Mouse (Mus musculus): Measurements from ENCODE around the gene Lmbrd1. TPM values are rescaled to one million over a fixed set of nuclear protein-coding genes. Genes with fewer than 3 reads are reported as not detected.

Lmbrd1 gene
- polyA plus RNA-seq, 1 experiment from 2014 or later: 45.6 TPM

DNA sequence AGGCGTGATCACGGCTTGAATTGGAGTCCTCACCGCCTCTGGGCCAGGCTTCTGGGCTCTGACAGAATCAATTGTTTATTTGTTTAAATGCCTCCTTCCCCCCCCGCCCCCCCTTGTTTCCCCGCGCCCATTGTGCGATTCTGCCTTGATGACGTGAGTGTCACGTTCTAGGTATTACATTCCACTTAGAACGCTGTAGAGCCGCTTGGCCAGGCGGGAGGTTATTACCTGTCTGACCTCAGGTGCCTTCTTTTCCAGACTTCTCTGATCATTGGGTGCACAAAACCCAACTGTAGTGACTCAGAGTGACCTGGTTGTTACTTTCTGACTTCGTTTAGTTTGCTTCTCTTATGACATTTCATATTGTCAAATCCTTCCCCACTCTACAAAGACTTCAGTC is 641 bp downstream of the Lmbrd1 start:
- peak overlapping the region; percentile 76 for H3K4me3 ChIP-seq (replicated peaks; ENCODE audit: low read depth, low read length)
- peaks cover 13% of the 10 kb centered on the region for H3K4me1 ChIP-seq (ENCODE audit: control insufficient read depth, insufficient read depth, low read length)
- DNase-seq (no peak), ATAC-seq (ENCODE audit: low FRiP score, low TSS enrichment) (peak; percentile 15)
- H3K27ac ChIP-seq (replicated peaks; ENCODE audit: low read depth, low read length): peak overlapping the region; percentile 87
- WGBS: 4% methylated on average over 13 of the region's 13 CpGs
- H3K36me3 ChIP-seq (ENCODE audit: control insufficient read depth, insufficient read depth, low read length): no peaks in the 10 kb centered on the region
- no peaks in the 10 kb centered on the region for H3K27me3 ChIP-seq (ENCODE audit: control insufficient read depth, insufficient read depth, low read length)
- H3K9me3 ChIP-seq (ENCODE audit: control insufficient read depth, low read length): 0 out of 2 replicates have a peak, but pooled peaks cover 2% of the 10 kb centered on the region
- H3K4me2 ChIP-seq (ENCODE audit: low read length): peak overlapping the region; percentile 71
- H3K9ac ChIP-seq (replicated peaks; ENCODE audit: low read length): peak overlapping the region; percentile 89

DNA sequence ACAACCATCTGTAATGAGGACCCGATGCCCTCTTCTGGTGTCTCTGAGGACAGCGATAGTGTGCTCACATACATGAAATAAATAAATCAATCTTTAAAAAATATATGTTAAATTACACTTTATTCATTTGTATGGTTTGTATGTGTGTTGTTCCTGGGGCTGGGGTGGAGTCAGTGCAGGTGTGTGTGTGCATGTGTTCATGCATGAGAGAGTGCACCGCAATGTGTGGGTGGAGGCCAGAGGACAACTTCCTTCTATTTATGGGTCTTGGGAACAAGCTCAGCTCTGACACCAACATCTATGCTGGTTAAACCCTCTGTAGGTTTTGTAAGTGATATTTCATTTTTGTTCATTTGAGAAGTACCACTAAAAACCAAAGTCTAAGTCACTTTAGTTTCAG is 2.6 kb downstream of the Lmbrd1 start:
- peaks cover 5% of the 10 kb centered on the region; the same call in 1 of the 2 replicates for H3K36me3 ChIP-seq (ENCODE audit: control insufficient read depth, insufficient read depth, low read length)
- 99% methylated on average over 3 of the region's 3 CpGs for WGBS
- H3K27ac ChIP-seq (replicated peaks; ENCODE audit: low read depth, low read length): no peak overlapping the region
- ATAC-seq (ENCODE audit: low FRiP score, low TSS enrichment) (no peak), DNase-seq (no peak)
- H3K27me3 ChIP-seq (ENCODE audit: control insufficient read depth, insufficient read depth, low read length): no peaks in the 10 kb centered on the region
- peaks cover 13% of the 10 kb centered on the region for H3K4me1 ChIP-seq (ENCODE audit: control insufficient read depth, insufficient read depth, low read length)
- H3K4me3 ChIP-seq (replicated peaks; ENCODE audit: low read depth, low read length): no peak overlapping the region
- no peak overlapping the region for H3K9ac ChIP-seq (replicated peaks; ENCODE audit: low read length)
- no peak overlapping the region for H3K4me2 ChIP-seq (ENCODE audit: low read length)
- H3K9me3 ChIP-seq (ENCODE audit: control insufficient read depth, low read length): 0 out of 2 replicates have a peak, but pooled peaks cover 2% of the 10 kb centered on the region

DNA sequence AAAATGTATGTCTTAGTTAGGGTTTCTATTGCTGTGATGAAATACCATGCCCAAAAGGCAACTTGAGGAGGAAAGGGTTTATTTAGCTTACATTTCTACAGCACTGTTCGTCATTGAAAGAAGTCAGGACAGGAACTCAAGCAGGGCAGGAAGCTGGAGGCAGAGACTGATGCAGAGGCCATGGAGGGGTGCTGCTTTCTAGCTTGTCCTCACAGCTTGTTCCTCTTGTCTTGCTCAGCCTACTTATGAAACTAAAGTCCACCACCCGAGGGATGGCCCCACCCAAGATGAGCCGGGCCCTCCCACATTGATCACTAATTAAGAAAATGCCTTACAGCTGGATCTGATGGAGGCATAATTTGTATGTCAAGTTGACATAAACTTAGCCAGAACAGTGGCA is 3.5 kb downstream of the Lmbrd1 start:
- Histone ChIP-seq H3K9me3 (ENCODE audit: control insufficient read depth, low read length) (0 out of 2 replicates have a peak, but pooled peaks cover 2% of the 10 kb centered on the region), H3K9ac (replicated peaks; ENCODE audit: low read length) (no peak overlapping the region), H3K4me2 (ENCODE audit: low read length) (no peak overlapping the region), H3K27me3 (ENCODE audit: control insufficient read depth, insufficient read depth, low read length) (no peaks in the 10 kb centered on the region), H3K4me1 (ENCODE audit: control insufficient read depth, insufficient read depth, low read length) (peaks cover 13% of the 10 kb centered on the region), H3K4me3 (replicated peaks; ENCODE audit: low read depth, low read length) (no peak overlapping the region), H3K27ac (replicated peaks; ENCODE audit: low read depth, low read length) (no peak overlapping the region), H3K36me3 (ENCODE audit: control insufficient read depth, insufficient read depth, low read length) (peaks cover 5% of the 10 kb centered on the region; the same call in 1 of the 2 replicates)
- 84% methylated on average over 3 of the region's 3 CpGs for WGBS
- DNase-seq: no peak
- no peak for ATAC-seq (ENCODE audit: low FRiP score, low TSS enrichment)

DNA sequence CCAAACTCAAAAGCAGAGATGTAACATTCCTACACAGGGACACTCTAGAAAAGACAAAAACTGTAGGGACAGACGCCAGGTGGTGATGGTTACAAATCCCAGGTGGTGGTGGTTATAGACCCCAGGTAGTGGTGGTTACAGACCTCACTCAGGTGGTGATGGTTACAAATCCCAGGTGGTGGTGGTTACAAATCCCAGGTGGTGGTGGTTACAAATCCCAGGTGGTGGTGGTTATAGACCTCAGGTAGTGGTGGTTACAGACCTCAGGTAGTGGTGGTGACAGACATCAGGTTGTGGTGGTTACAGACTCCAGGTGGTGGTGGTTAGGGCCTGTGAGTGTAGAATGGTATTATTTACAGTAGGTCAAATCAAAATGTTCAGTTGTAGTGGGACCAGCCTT is 5.5 kb downstream of the Lmbrd1 start:
- Histone ChIP-seq H3K27me3 (ENCODE audit: control insufficient read depth, insufficient read depth, low read length) (no peaks in the 10 kb centered on the region), H3K9ac (replicated peaks; ENCODE audit: low read length) (no peak overlapping the region), H3K4me3 (replicated peaks; ENCODE audit: low read depth, low read length) (no peak overlapping the region), H3K27ac (replicated peaks; ENCODE audit: low read depth, low read length) (no peak overlapping the region), H3K36me3 (ENCODE audit: control insufficient read depth, insufficient read depth, low read length) (peaks cover 5% of the 10 kb centered on the region; the same call in 1 of the 2 replicates), H3K4me2 (ENCODE audit: low read length) (no peak overlapping the region), H3K4me1 (ENCODE audit: control insufficient read depth, insufficient read depth, low read length) (peaks cover 13% of the 10 kb centered on the region), H3K9me3 (ENCODE audit: control insufficient read depth, low read length) (0 out of 2 replicates have a peak, but pooled peaks cover 2% of the 10 kb centered on the region)
- DNase-seq: no peak
- ATAC-seq (ENCODE audit: low FRiP score, low TSS enrichment): peak; percentile 97
- 90% methylated on average over 1 of the region's 1 CpGs for WGBS

DNA sequence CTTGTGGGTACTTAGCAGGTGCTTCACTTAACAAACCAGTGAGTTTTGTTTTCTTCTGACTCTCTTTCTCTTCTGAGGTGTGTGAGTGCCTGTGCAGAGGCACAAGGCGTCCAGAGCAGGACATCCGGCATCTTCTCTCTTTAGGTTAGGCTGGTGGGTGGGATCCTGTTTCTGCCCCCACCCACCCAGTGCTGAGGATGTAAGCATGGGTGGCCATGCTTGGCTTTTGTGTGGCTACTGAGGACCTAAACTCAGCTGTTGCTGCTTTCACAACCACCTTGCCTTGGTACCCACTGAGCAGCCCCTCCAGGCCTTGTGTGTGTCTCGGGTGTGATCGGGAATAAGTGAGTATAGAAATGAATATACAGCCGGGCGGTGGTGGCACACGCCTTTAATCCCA is 7.2 kb downstream of the Lmbrd1 start:
- H3K27ac ChIP-seq (replicated peaks; ENCODE audit: low read depth, low read length): no peak overlapping the region
- 0 out of 2 replicates have a peak, but pooled peaks cover 2% of the 10 kb centered on the region for H3K9me3 ChIP-seq (ENCODE audit: control insufficient read depth, low read length)
- 93% methylated on average over 7 of the region's 7 CpGs for WGBS
- no peaks in the 10 kb centered on the region for H3K4me1 ChIP-seq (ENCODE audit: control insufficient read depth, insufficient read depth, low read length)
- no peak overlapping the region for H3K4me2 ChIP-seq (ENCODE audit: low read length)
- peaks cover 5% of the 10 kb centered on the region; the same call in 1 of the 2 replicates for H3K36me3 ChIP-seq (ENCODE audit: control insufficient read depth, insufficient read depth, low read length)
- no peak overlapping the region for H3K4me3 ChIP-seq (replicated peaks; ENCODE audit: low read depth, low read length)
- no peak for ATAC-seq (ENCODE audit: low FRiP score, low TSS enrichment)
- no peaks in the 10 kb centered on the region for H3K27me3 ChIP-seq (ENCODE audit: control insufficient read depth, insufficient read depth, low read length)
- no peak for DNase-seq
- H3K9ac ChIP-seq (replicated peaks; ENCODE audit: low read length): no peak overlapping the region

DNA sequence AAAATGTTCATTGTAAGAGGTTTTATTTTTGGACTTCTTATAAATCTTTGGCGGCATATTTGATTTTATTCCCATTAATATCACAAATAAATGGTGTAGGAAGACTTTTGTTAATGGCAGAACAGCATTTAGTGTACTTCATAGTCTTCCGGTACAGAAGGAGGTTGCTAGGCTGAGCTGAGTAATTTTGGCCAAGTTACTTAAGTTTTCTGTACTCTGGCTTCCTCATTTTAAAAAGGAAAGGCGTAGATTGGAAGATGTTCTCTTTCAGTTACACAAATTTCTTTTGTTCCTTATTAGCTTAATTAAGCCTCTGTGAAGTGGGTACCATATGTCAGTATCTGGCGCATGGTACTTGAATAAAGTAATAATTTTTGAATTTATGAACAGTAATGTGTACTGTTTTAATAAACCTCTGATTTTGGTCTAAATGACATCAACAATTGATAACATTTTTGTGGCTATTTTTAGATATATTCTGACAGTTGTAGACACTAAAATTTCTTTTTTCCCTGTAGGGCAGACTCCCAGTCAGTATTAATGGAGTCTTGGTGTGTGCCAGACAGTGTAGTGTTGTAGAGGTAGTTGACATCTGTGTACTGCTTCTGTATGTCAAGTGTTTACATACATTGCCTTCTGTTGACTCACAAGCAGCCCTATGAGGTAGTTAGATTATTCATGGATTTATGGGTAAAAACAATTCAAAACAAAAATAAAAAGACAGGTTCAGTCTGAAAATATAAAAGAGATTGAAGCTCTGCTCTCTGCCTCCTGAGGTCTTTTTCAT is 8.0 kb downstream of the Lmbrd1 start:
- no peaks in the 10 kb centered on the region for H3K27me3 ChIP-seq (ENCODE audit: control insufficient read depth, insufficient read depth, low read length)
- H3K27ac ChIP-seq (replicated peaks; ENCODE audit: low read depth, low read length): no peak overlapping the region
- H3K9ac ChIP-seq (replicated peaks; ENCODE audit: low read length): no peak overlapping the region
- DNase-seq: no peak
- ATAC-seq (ENCODE audit: low FRiP score, low TSS enrichment): no peak
- no peaks in the 10 kb centered on the region for H3K4me1 ChIP-seq (ENCODE audit: control insufficient read depth, insufficient read depth, low read length)
- WGBS: 96% methylated on average over 4 of the region's 4 CpGs
- 0 out of 2 replicates have a peak, but pooled peaks cover 2% of the 10 kb centered on the region for H3K9me3 ChIP-seq (ENCODE audit: control insufficient read depth, low read length)
- H3K4me2 ChIP-seq (ENCODE audit: low read length): no peak overlapping the region
- H3K36me3 ChIP-seq (ENCODE audit: control insufficient read depth, insufficient read depth, low read length): peaks cover 5% of the 10 kb centered on the region; the same call in 1 of the 2 replicates
- no peak overlapping the region for H3K4me3 ChIP-seq (replicated peaks; ENCODE audit: low read depth, low read length)

DNA sequence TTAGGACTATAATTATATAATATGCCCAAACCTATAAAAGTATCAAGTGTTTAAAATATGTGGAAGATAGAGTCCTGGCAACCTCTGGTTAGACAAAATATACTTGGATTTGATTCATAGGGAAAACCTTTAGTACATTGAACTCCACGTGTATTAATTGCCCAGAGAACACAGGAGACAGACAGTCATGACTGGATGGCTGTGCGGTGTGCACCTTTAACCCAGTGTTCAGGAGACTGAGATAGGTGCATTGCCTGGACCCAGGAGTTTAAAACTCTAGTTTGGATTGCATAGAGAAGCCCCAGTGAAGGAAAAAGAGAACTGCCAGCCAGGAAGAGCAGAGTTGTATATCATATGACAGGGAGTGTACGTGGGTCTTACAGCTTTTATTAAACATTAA is 19.2 kb downstream of the Lmbrd1 start:
- Histone ChIP-seq H3K27me3 (ENCODE audit: control insufficient read depth, insufficient read depth, low read length) (no peaks in the 10 kb centered on the region), H3K27ac (replicated peaks; ENCODE audit: low read depth, low read length) (no peak overlapping the region), H3K36me3 (ENCODE audit: control insufficient read depth, insufficient read depth, low read length) (peaks cover 16% of the 10 kb centered on the region), H3K4me3 (replicated peaks; ENCODE audit: low read depth, low read length) (no peak overlapping the region), H3K9me3 (ENCODE audit: control insufficient read depth, low read length) (no peaks in the 10 kb centered on the region), H3K4me2 (ENCODE audit: low read length) (no peak overlapping the region), H3K9ac (replicated peaks; ENCODE audit: low read length) (no peak overlapping the region), H3K4me1 (ENCODE audit: control insufficient read depth, insufficient read depth, low read length) (no peaks in the 10 kb centered on the region)
- ATAC-seq (ENCODE audit: low FRiP score, low TSS enrichment) (no peak), DNase-seq (no peak)
- WGBS: 91% methylated on average over 3 of the region's 3 CpGs

DNA sequence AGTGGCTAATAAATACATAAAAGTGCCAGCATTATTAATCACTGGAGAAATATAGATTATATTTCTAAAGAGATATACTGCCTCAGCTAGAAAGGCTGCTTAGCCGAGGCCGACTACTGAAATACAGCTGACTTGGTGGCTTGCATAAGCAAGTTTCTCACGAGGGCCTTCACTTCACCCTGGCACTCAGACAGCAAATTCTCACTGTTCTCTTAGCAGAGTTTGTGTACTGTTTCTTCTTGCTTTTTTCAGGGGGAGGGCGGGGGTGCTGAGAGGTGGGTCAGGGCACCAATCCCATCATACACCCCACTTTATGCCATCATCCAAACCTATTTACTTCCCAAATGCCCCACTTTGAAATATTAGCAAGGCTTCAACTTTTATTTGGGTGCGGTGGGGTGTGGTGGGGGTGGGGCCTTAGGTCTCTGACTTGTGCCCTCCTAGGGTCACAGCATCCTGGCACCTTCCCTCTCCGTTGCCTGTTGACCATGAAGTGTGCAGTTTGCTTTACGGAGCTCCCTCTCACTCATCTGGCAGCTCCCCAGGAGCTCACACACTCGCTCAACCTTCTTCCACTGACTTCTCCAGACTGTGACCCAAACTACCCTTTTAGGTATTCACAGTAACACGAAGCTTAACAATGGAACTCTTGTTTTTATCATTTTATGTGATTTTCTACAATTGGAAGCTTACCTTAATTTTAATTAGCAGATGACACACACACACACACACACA is 19.9 kb downstream of the Lmbrd1 start:
- no peaks in the 10 kb centered on the region for H3K27me3 ChIP-seq (ENCODE audit: control insufficient read depth, insufficient read depth, low read length)
- DNase-seq (no peak), ATAC-seq (ENCODE audit: low FRiP score, low TSS enrichment) (no peak)
- no peak overlapping the region for H3K9ac ChIP-seq (replicated peaks; ENCODE audit: low read length)
- H3K4me2 ChIP-seq (ENCODE audit: low read length): no peak overlapping the region
- peaks cover 9% of the 10 kb centered on the region; the same call in 1 of the 2 replicates for H3K36me3 ChIP-seq (ENCODE audit: control insufficient read depth, insufficient read depth, low read length)
- no peaks in the 10 kb centered on the region for H3K9me3 ChIP-seq (ENCODE audit: control insufficient read depth, low read length)
- H3K27ac ChIP-seq (replicated peaks; ENCODE audit: low read depth, low read length): no peak overlapping the region
- no peaks in the 10 kb centered on the region for H3K4me1 ChIP-seq (ENCODE audit: control insufficient read depth, insufficient read depth, low read length)
- 74% methylated on average over 9 of the region's 9 CpGs for WGBS
- H3K4me3 ChIP-seq (replicated peaks; ENCODE audit: low read depth, low read length): no peak overlapping the region
